Mouse (Mus musculus) neural tube, postnatal 0 days (tissue): ENCODE measurements around the gene Pglyrp3. TPM values are rescaled to one million over a fixed set of nuclear protein-coding genes. Genes with fewer than 3 reads are reported as not detected.

ENCODE experiments used
- microRNA-seq: library from miRNA; unstranded; fragments of <30 nt; microRNA quantifications from one replicate; pipeline ENCODE4, GENCODE M21; 2016
- polyA plus RNA-seq: library from polyadenylated mRNA; unstranded; fragments of >200 nt; fragmentation: Nextera tagmentation; extraction: Ambion mirVana; gene quantifications from 2 replicates; pipeline ENCODE4 v1.2.1, GENCODE M21; 2015

Gene Pglyrp3
- polyA plus RNA-seq, result not detected in 2 replicates

DNA sequence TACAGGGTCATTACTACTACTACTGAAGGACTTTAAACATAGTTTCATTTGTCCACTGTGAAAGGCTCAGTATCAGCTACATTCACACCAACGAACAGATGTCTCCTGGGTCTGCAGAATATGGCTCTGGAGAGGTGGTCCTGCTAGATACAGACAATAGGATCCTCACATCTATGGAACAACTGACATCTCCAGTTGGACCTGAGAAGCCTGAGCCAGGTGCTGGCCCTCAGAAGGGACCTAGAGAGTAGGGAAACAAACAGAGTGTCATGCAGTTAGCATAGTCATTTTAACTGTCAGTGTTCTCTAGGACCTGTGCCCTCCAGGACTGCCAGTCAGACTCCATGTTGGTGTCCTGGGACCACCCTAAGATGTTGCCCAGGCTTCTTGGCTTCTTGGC is at the start of gene Pglyrp3:
Gene Pglyrp3, plus strand, starts transcription at position 301 of the 400 bp plus-strand sequence.

Small RNAs within 50 kb of the gene (microRNA-seq; reads per million reads assigned to microRNA genes)
- not detected for gene Gm23697
- not detected for gene Gm25145

Other genes with a start within 250 kb of the Pglyrp3 start
- gene Lor, start 68.6 kb downstream of the Pglyrp3 start, polyA plus RNA-seq, result 14.5 and 21.2 TPM in 2 replicates
- not detected in 2 replicates for gene Prr9, start 109.4 kb downstream of the Pglyrp3 start, polyA plus RNA-seq
- gene Lelp1, start 128.2 kb downstream of the Pglyrp3 start, polyA plus RNA-seq, result not detected in 2 replicates
- not detected in 2 replicates for gene Sprr2a1, start 201.2 kb downstream of the Pglyrp3 start, polyA plus RNA-seq
- not detected in 2 replicates for gene Sprr2a2, start 201.3 kb downstream of the Pglyrp3 start, polyA plus RNA-seq